In genomic region chr8:3330662-3331061, GRCm38 (mm10) we compare ENCODE assay signal across 10 mouse cellular contexts. TPM values are rescaled to one million over a fixed set of nuclear protein-coding genes. Genes with fewer than 3 reads are reported as not detected.
DNase-seq lines count a peak whose midpoint lies in the region; ATAC-seq and TF ChIP-seq lines count a peak whose summit lies in the region.
"Had no signal": no experiment of that assay in that cellular context is flagged by ENCODE, and none has a peak within 500 bp of the region (broad histone marks: within the 10 kb centered on the region; RNA-seq: fewer than 3 reads in every experiment).

No protein-coding gene starts in this region.

- H3K27me3 ChIP-seq in cerebellum, adult 2 months (ENCODE audit: control insufficient read depth, insufficient read depth, low read length), result no peaks in the 10 kb centered on the region
- H3K27me3 ChIP-seq: heart, embryonic 15.5 days had no signal

- TF ChIP-seq POLR2A in cerebellum, adult 2 months (IDR thresholded peaks at IDR 0.05; ENCODE audit: borderline replicate concordance, insufficient read depth, low read length), result no peak

- H3K4me1 ChIP-seq in cerebellum, adult 2 months (ENCODE audit: control insufficient read depth, insufficient read depth, low read length), result no peaks in the 10 kb centered on the region
- H3K4me1 ChIP-seq: heart, embryonic 15.5 days had no signal

- no peak overlapping the region for H3K4me3 ChIP-seq in cerebellum, adult 2 months (replicated peaks; ENCODE audit: insufficient read depth, low read depth, low read length)
- H3K4me3 ChIP-seq in left cerebral cortex, adult 2 months, result no peak overlapping the region
- H3K4me3 ChIP-seq: heart, embryonic 15.5 days had no signal

- peak; percentile 75 for ATAC-seq in granulocyte monocyte progenitor cell, adult 5-6 weeks (replicated peaks; ENCODE audit: poor library complexity, severe bottlenecking)

- peak; percentile 46 for DNase-seq in adrenal gland, adult 2 months
- DNase-seq in adrenal gland, postnatal 4 days (ENCODE audit: low spot score in 2 of 2), result no peak
- peak; percentile 39 for DNase-seq in right cerebral cortex, adult 18-20 months
- no peak for DNase-seq in right cerebral cortex, postnatal 36 days (ENCODE audit: low spot score in 2 of 2)
- peak; percentile 22 to 36 for DNase-seq in cerebellum, adult 2 months
- peak; percentile 18 to 29 for DNase-seq in left cerebral cortex, adult 2 months (ENCODE audit: extremely low spot score in 1 of 2, low spot score in 2 of 2)
- peak; percentile 80 for DNase-seq in naive thymus-derived CD4-positive, alpha-beta T cell, adult 2 months (ENCODE audit: low read depth)

- peak; percentile 44; the same call in 1 of the 2 replicates for TF ChIP-seq CTCF in cerebellum, adult 2 months (IDR thresholded peaks at IDR 0.05; ENCODE audit: borderline replicate concordance, insufficient read depth, low read depth, low read length)
- TF ChIP-seq CTCF in left cerebral cortex, adult 2 months (IDR thresholded peaks at IDR 0.05), result peak; percentile 65

- H3K27ac ChIP-seq in cerebellum, adult 2 months (ENCODE audit: insufficient read depth, low read length), result no peak overlapping the region
- no peak overlapping the region for H3K27ac ChIP-seq in left cerebral cortex, adult 2 months
- H3K27ac ChIP-seq: heart, embryonic 15.5 days had no signal

- 52% methylated on average over 6 of the region's 6 CpGs for WGBS in cerebellum, adult 2 months

- intact Hi-C loops in left cerebral cortex, adult 2 months (cut with DNase I), result loop anchor here (10.0 kb wide), 1 partner anchor 146 kb away; no protein-coding TSS in a partner anchor

RNA-seq across cellular contexts. Expression of gene A430078G23Rik, which starts 22.6 kb away (rescaled TPM):
- total RNA-seq in adrenal gland, adult 2 months (2021), result under 1 TPM; 0.66 TPM
- 0.11 TPM in 1 of 2 replicates, not detected in the other for polyA plus RNA-seq in adrenal gland, adult 2 months (2012; rRNA removed)
- total RNA-seq in adrenal gland, postnatal 4 days (2021), result under 1 TPM; 0.51 to 0.56 TPM
- polyA plus RNA-seq in cerebellum, adult 2 months (2012; rRNA removed), result 0.10 TPM in 1 of 2 replicates, not detected in the other
- total RNA-seq in granulocyte monocyte progenitor cell, adult 5-6 weeks (2014; fragmentation: Nextera tagmentation), result 18.7 and 25.6 TPM in 2 replicates
- 10.5 and 14.7 TPM in 2 replicates for total RNA-seq in granulocyte monocyte progenitor cell, adult 5-6 weeks (2017)
- under 1 TPM in 1 of 2 experiments, not detected in 1; 0.23 TPM for total RNA-seq in left cerebral cortex, adult 2 months (2021)
- polyA plus RNA-seq: neural tube, embryonic 11.5 days had no signal

RNA-seq across cellular contexts. Expression of gene Insr, which starts 51.2 kb away (rescaled TPM):
- total RNA-seq in adrenal gland, adult 2 months (2021), result 100 to 1,000 TPM; 101 to 153 TPM
- polyA plus RNA-seq in adrenal gland, adult 2 months (2012; rRNA removed), result 31.6 and 44.1 TPM in 2 replicates
- total RNA-seq in adrenal gland, postnatal 4 days (2021), result 100 to 1,000 TPM; 111 to 112 TPM
- 16.2 and 17.5 TPM in 2 replicates for polyA plus RNA-seq in cerebellum, adult 2 months (2012; rRNA removed)
- 24.1 and 27.3 TPM in 2 replicates for total RNA-seq in granulocyte monocyte progenitor cell, adult 5-6 weeks (2014; fragmentation: Nextera tagmentation)
- 12.2 and 12.3 TPM in 2 replicates for total RNA-seq in granulocyte monocyte progenitor cell, adult 5-6 weeks (2017)
- 10 to 100 TPM; 50.8 to 52.0 TPM for total RNA-seq in left cerebral cortex, adult 2 months (2021)

Comparison
In these comparisons a context has a peak if more than half of its experiments do, and no peak if none do; other contexts are left out.
1. DNase-seq: peak in adrenal gland, adult 2 months (single experiment), right cerebral cortex, adult 18-20 months (single experiment), cerebellum, adult 2 months (2 of 2), left cerebral cortex, adult 2 months (2 of 2) and naive thymus-derived CD4-positive, alpha-beta T cell, adult 2 months (single experiment); none in adrenal gland, postnatal 4 days (0 of 2) and right cerebral cortex, postnatal 36 days (0 of 2).
2. RNA of gene A430078G23Rik, which starts 22.6 kb away (total RNA-seq): 10.5 to 25.6 TPM in granulocyte monocyte progenitor cell, adult 5-6 weeks; 0.66 TPM in adrenal gland, adult 2 months, 0.51 to 0.56 TPM in adrenal gland, postnatal 4 days and 0.23 TPM in left cerebral cortex, adult 2 months; every median in the first group is over 4 times any median in the second.